Mouse (Mus musculus) heart, postnatal 0 days (tissue): Measurements from ENCODE around the gene Vmn2r97. TPM values are rescaled to one million over a fixed set of nuclear protein-coding genes. Genes with fewer than 3 reads are reported as not detected.
"Not testable (repeated sequence)": the region's sequence is repeated elsewhere in the genome, so short reads cannot be mapped to it uniquely, and the experiment has no call there.

Source experiments
- ATAC-seq: fragments of 200-750 bp; cut with Nextera tagmentation; 2 replicates; pipeline ENCODE4 v1.8.0; 2017; ENCODE audit warnings: low read depth, moderate number of reproducible peaks, moderate library complexity; ENCODE audit not compliant: insufficient read depth
- DNase-seq: peaks from one replicate; pipeline ENCODE4 v3.0.0-alpha.2; 2016; ENCODE audit warnings: low spot score
- H3K27ac ChIP-seq: fragments of 300-500 bp; sonication (generic); 2 replicates; pipeline ENCODE4 v1.5.1; 2014; ENCODE audit warnings: low read depth, mild to moderate bottlenecking
- H3K27me3 ChIP-seq: fragments of 300-500 bp; sonication (generic); 2 replicates; pipeline ENCODE4 v1.6.1; 2014; ENCODE audit warnings: low read length, mixed read lengths; ENCODE audit not compliant: control insufficient read depth, insufficient read depth
- H3K36me3 ChIP-seq: fragments of 300-500 bp; sonication (generic); replicated peaks from 2 replicates; pipeline ENCODE4 v1.6.1; 2014; ENCODE audit warnings: low read length, mixed read lengths; ENCODE audit not compliant: control insufficient read depth, insufficient read depth
- H3K4me1 ChIP-seq: fragments of 300-500 bp; sonication (generic); 2 replicates; pipeline ENCODE4 v1.6.1; 2014; ENCODE audit warnings: antibody characterized with exemption; ENCODE audit not compliant: control insufficient read depth, insufficient read depth
- H3K4me2 ChIP-seq: fragments of 300-500 bp; sonication (generic); 2 replicates; pipeline ENCODE4 v1.6.1; 2014; ENCODE audit warnings: low read depth, mild to moderate bottlenecking, low read length, moderate library complexity
- H3K4me3 ChIP-seq: fragments of 300-500 bp; sonication (generic); 2 replicates; pipeline ENCODE4 v1.5.1; 2014; ENCODE audit warnings: low read depth, low read length
- H3K9ac ChIP-seq: fragments of 300-500 bp; sonication (generic); replicated peaks from 2 replicates; pipeline ENCODE4 v1.6.1; 2014; ENCODE audit warnings: low read depth, low read length, mixed read lengths
- H3K9me3 ChIP-seq: fragments of 300-500 bp; sonication (generic); replicated peaks from 2 replicates; pipeline ENCODE4 v1.6.1; 2016; ENCODE audit warnings: low read length; ENCODE audit not compliant: control insufficient read depth
- CTCF ChIP-seq: IDR thresholded peaks from 2 replicates; pipeline ENCODE4 v1.5.1; 2016; ENCODE audit warnings: antibody characterized with exemption, control low read depth, low read depth
- EP300 ChIP-seq: IDR thresholded peaks from 2 replicates; pipeline ENCODE4 v1.6.1; 2016; ENCODE audit warnings: antibody characterized with exemption, low read depth
- WGBS: fragments of 180-500 bp; shearing (Covaris S2); extraction: QIAGEN DNeasy Blood & Tissue Kit; methylation state at CpG from one replicate; pipeline ENCODE4 v1.1.7; 2014; 5-methylcytosine and 5-hydroxymethylcytosine counted together
- polyA plus RNA-seq: library from polyadenylated mRNA; unstranded; fragments of >200 nt; fragmentation: Nextera tagmentation; extraction: Ambion mirVana; gene quantifications from 2 replicates; pipeline ENCODE4 v1.2.1, GENCODE M21; 2015
- total RNA-seq: library from RNA; depleted of rRNA; stranded (reverse); fragments of >200 nt; gene quantifications from 2 replicates; pipeline ENCODE4 v1.2.3, GENCODE M21; 2014; ENCODE audit warnings: low replicate concordance; rRNA removed

Vmn2r97 gene
- not detected in 2 replicates for total RNA-seq
- not detected in 2 replicates for polyA plus RNA-seq

DNA sequence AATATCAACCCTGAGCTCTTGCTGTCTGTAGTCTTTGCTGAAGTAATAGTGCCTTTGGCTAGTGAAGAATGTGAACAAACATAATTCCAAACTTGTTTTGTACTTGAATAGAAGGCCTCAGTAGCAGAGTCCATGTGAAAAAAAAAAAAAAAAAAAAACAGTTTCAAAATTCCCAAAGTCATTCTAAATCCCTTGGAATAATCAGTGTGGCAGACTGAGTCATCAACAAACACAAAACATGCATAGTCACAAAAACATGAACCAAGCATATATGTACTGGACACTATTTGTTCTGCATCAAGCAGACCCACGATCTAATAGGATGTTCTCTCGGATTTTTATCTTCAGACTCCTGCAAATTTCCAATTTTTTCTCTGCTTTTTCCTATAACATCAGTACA, at the start of gene Vmn2r97:
Vmn2r97 (plus strand) TSS at position 301 of the 400 bp plus-strand sequence.
- H3K36me3 ChIP-seq, DNase-seq, H3K9me3 ChIP-seq, ATAC-seq, H3K4me1 ChIP-seq, H3K27ac ChIP-seq, H3K9ac ChIP-seq, H3K4me3 ChIP-seq, H3K4me2 ChIP-seq, H3K27me3 ChIP-seq: not testable (repeated sequence)
- WGBS = 40% methylated on average over 2 of the region's 2 CpGs

DNA sequence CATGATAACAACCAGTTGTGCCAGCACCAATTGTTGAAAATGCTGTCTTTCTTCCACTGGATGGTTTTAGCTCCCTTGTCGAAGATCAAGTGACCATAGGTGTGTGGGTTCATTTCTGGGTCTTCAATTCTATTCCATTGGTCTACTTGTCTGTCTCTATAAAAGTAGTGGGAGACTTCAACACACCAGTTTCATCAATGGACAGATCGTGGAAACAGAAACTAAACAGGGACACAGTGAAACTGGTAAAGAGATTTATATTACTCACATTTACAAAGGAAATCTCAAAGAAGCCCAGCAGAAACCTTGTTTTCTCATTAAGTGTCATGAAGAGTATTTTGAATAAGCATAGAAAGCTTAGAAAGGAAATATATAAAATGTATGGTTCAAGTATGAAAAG, 31.7 kb upstream of the Vmn2r97 start:
- not testable (repeated sequence) for H3K4me1 ChIP-seq, H3K4me2 ChIP-seq, H3K27me3 ChIP-seq, H3K36me3 ChIP-seq, DNase-seq, H3K27ac ChIP-seq, H3K9me3 ChIP-seq, ATAC-seq, H3K4me3 ChIP-seq, H3K9ac ChIP-seq
- 67% methylated on average over 1 of the region's 2 CpGs for WGBS

DNA sequence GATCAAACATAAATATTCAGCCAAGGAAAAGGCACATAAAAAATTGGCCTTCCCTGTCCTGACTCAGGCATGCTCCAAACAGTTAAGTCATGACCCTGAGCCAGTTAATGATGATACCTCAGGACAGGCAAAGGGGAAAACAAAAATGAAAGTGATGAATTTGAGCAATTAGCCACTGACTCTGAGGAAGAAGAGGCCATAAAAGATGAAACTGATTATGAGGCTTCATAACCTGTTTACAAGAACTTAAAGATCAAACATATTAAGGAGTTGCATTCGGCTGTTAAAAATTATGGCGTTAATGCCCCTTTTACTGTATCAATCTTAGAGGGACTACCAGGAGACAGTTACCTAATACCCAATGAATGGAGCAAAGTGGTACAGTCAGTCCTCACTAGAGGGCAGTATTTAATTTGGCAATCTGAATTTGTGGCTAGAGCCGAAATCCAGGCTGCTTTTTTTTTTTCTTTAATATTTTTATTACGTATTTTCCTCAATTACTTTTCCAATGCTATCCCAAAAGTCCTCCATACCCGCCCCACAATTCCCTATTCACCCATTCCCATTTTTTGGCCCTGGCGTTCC, 24.3 kb upstream of the Vmn2r97 start:
- H3K27ac ChIP-seq = no peak overlapping the region
- TF ChIP-seq CTCF = no peak

GRCm38 (mm10) chr17:18957800-18958199, 43.7 kb downstream of the Vmn2r97 start:
- H3K36me3 ChIP-seq, DNase-seq, H3K27me3 ChIP-seq, H3K4me2 ChIP-seq, H3K4me3 ChIP-seq, H3K27ac ChIP-seq, ATAC-seq, H3K9ac ChIP-seq, H3K4me1 ChIP-seq: not testable (repeated sequence)
- peaks cover 14% of the 10 kb centered on the region; the same call in 1 of the 2 replicates for H3K9me3 ChIP-seq
- WGBS = 50% methylated on average over 1 of the region's 1 CpGs

More for the DNA sequence above, 24.3 kb upstream of the Vmn2r97 start:
- Histone ChIP-seq H3K36me3 (no peaks in the 10 kb centered on the region), H3K9ac (no peak overlapping the region), H3K9me3 (0 out of 2 replicates have a peak, but pooled peaks cover 4% of the 10 kb centered on the region), H3K4me1 (no peaks in the 10 kb centered on the region), H3K27me3 (no peaks in the 10 kb centered on the region), H3K4me2 (no peak overlapping the region), H3K4me3 (no peak overlapping the region)
- DNase-seq (no peak), ATAC-seq (no peak)
- 76% methylated on average over 6 of the region's 6 CpGs for WGBS

DNA sequence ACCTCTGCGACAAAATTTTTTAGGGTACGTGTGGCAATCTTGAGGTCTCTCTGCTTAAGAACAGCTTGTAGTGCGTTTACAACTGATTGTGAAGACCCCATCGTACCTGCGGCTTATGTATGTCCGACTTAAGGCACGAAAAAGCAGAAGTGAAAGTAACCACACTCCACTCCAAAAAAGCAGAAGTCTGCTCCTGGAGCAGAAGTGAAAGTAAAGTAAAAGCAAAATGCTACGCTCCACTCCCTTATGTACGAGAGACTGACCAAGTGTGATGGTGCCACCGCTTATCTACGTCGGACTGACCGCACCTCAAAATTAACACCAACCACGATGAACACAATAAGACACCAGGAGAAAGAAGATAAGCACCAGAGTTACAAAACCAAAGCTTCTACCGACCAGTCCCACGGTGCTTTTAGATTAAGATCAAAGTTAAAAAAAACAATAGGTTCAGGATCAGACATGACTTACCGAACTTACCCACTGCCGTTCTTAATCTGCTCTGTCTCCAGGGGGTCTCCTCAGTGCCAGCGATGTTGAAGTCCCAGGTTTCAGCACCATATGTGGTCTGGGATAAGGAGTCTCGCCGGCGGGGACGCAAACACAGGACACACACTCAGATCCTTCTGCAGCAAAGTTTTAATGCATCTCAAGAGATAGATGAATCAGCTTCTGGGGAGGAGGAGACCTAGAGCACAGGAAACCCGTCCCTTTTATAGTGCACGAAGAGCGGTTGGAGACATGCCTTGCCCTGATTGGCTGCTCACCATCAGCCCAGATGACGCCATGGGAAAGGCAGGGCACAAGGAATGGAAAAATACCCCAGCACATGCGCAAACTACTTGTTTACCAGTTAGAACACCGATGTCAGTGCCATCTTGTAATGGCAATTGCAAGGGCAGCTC, 54.5 kb downstream of the Vmn2r97 start:
- no peak for TF ChIP-seq CTCF
- no peak for TF ChIP-seq EP300
- Histone ChIP-seq H3K9me3 (peaks cover 10% of the 10 kb centered on the region; the same call in 1 of the 2 replicates), H3K9ac (no peak overlapping the region), H3K36me3 (no peaks in the 10 kb centered on the region), H3K4me3 (no peak overlapping the region), H3K4me2 (no peak overlapping the region), H3K27me3 (no peaks in the 10 kb centered on the region), H3K4me1 (no peaks in the 10 kb centered on the region), H3K27ac (no peak overlapping the region)
- 81% methylated on average over 29 of the region's 29 CpGs for WGBS
- ATAC-seq = no peak
- no peak for DNase-seq

Other genes starting within 250 kb of the Vmn2r97 start
- gene Vmn2r98, start 139.2 kb downstream of the Vmn2r97 start, total RNA-seq = not detected in 2 replicates
- not detected in 2 replicates for gene Vmn2r98, start 139.2 kb downstream of the Vmn2r97 start, polyA plus RNA-seq